Mouse (Mus musculus): Measurements from ENCODE around the gene Plch2.

Plch2 gene

GRCm38 (mm10) chr4:155020813-155021212 is 35.8 kb downstream of the Plch2 start:
- DNase-seq (ENCODE audit: low spot score) = no peak

GRCm38 (mm10) chr4:155020141-155020540 is 36.4 kb downstream of the Plch2 start:
- DNase-seq (ENCODE audit: low spot score) = no peak

- peak; percentile 18 for DNase-seq (ENCODE audit: low spot score)
These were observed 37.2 kb downstream of the Plch2 start for GRCm38 (mm10) chr4:155019336-155019847.

- DNase-seq (ENCODE audit: low spot score) = no peak
These were observed 37.8 kb downstream of the Plch2 start for GRCm38 (mm10) chr4:155018601-155019335.

GRCm38 (mm10) chr4:155018066-155018465 is 38.5 kb downstream of the Plch2 start:
- no peak for DNase-seq (ENCODE audit: low spot score)

GRCm38 (mm10) chr4:155017253-155017878 is 39.2 kb downstream of the Plch2 start:
- DNase-seq (ENCODE audit: low spot score) = no peak

GRCm38 (mm10) chr4:155016807-155017206 is 39.8 kb downstream of the Plch2 start:
- no peak for DNase-seq (ENCODE audit: low spot score)

- no peak for DNase-seq (ENCODE audit: low spot score)
These were observed 41.0 kb downstream of the Plch2 start for GRCm38 (mm10) chr4:155015550-155015949.

GRCm38 (mm10) chr4:155014791-155015190 is 41.8 kb downstream of the Plch2 start:
- no peak for DNase-seq (ENCODE audit: low spot score)

GRCm38 (mm10) chr4:155014244-155014643 is 42.3 kb downstream of the Plch2 start:
- no peak for DNase-seq (ENCODE audit: low spot score)

- peak; percentile 45 for DNase-seq (ENCODE audit: low spot score)
These were observed 43.8 kb downstream of the Plch2 start for GRCm38 (mm10) chr4:155012788-155013187.

- no peak for DNase-seq (ENCODE audit: low spot score)
These were observed 44.5 kb downstream of the Plch2 start for GRCm38 (mm10) chr4:155012115-155012514.

GRCm38 (mm10) chr4:155011312-155012025 is 45.1 kb downstream of the Plch2 start:
- DNase-seq (ENCODE audit: low spot score) = no peak

- no peak for DNase-seq (ENCODE audit: low spot score)
These were observed 45.7 kb downstream of the Plch2 start for GRCm38 (mm10) chr4:155010870-155011269.

- DNase-seq (ENCODE audit: low spot score) = no peak
These were observed 47.4 kb downstream of the Plch2 start for GRCm38 (mm10) chr4:155009216-155009615.

GRCm38 (mm10) chr4:155008075-155008474 is 48.5 kb downstream of the Plch2 start:
- no peak for DNase-seq (ENCODE audit: low spot score)

GRCm38 (mm10) chr4:155007641-155008040 is 48.9 kb downstream of the Plch2 start:
- DNase-seq (ENCODE audit: low spot score) = no peak

- DNase-seq (ENCODE audit: low spot score) = no peak
These were observed 50.3 kb downstream of the Plch2 start for GRCm38 (mm10) chr4:155006296-155006695.

GRCm38 (mm10) chr4:155005278-155005677 is 51.3 kb downstream of the Plch2 start:
- no peak for DNase-seq (ENCODE audit: low spot score)

- no peak for DNase-seq (ENCODE audit: low spot score)
These were observed 57.2 kb downstream of the Plch2 start for GRCm38 (mm10) chr4:154999379-154999778.

GRCm38 (mm10) chr4:154996572-154997154 is 59.9 kb downstream of the Plch2 start:
- DNase-seq (ENCODE audit: low spot score) = no peak

GRCm38 (mm10) chr4:154994876-154995275 is 61.7 kb downstream of the Plch2 start:
- no peak for DNase-seq (ENCODE audit: low spot score)
